Mouse (Mus musculus) brain, adult 10 weeks (tissue): Measurements from ENCODE around the gene Gm3005. TPM values are rescaled to one million over a fixed set of nuclear protein-coding genes. Genes with fewer than 3 reads are reported as not detected.

ENCODE experiments used
- polyA plus RNA-seq: library from polyadenylated mRNA; stranded (reverse); fragments of 350-450 nt; fragmentation: Illumina TruSeq; extraction: RNeasy Lipid Tissue Mini Kit (QIAGEN cat#74804); gene quantifications from one replicate; pipeline ENCODE4 v1.2.3, GENCODE M21; 2015; ENCODE audit warnings: low read depth, low replicate concordance

Gene Gm3005
- 1.4 TPM for polyA plus RNA-seq

DNA sequence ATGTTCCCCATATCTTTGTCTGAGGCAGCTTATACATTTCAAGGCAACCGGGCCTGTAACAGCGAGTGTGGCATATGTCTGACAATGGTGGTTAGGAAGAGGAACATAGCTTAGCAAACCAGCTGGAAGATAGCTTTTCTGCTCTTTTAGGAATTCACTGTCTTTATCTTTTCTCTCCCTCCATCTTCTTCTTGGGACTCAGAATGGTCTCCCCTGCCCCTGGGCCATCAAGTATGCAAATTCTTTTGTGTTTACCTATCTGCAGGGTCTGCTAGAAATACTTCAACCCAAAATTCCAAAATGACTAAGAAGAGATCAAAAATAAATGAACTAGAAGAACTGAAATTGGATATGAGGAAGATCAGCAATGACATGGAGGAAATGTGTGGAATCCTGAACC, at the start of gene Gm3005:
Gm3005 (plus strand) TSS at position 301 of the 400 bp plus-strand sequence.

DNA sequence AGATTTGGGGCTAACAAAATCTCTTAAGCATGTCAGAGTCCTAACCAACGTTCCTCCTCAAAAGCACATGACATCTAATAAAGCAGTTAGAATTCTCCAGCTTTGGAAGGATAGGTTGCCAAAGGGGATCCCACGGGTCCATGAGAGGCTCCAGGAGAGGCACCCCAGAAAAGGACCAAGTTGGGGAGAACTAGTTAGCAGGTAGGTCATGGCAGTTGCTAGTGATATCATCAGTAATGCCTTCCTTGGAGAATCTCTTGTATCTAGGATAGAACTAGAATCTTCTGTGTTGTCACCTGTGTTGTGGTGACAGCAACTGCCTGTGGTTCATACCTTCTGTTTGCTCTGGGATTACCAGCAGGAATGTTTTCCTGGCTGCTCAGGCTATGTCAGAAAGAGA, 33.1 kb upstream of the Gm3005 start, which contains the start of gene Gm10413:
Gm10413 (plus strand) TSS at position 301 of the 400 bp plus-strand sequence.

DNA sequence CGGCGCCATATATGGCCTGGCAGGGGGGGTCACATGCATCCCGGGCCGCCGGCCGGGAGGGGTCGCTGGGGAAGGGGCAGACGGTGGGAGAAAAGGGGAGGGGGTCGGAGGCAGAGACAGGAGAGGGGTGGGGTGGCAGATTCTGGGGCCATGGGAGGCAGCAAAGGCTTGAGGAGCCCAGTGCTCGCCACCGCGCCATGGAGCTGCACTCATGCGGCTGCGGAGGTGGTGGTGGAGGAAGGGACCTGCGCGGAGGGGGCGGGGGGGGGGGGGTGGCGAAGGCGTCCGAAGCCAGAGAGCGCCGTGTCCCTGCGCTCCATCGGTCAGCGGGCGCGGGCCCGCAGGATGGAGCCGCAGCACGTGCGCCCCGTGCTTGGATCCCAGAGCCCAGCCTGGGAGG, 15.6 kb upstream of the Gm3005 start, which contains the start of gene Gm10409:
Gm10409 (plus strand) TSS at position 301 of the 400 bp plus-strand sequence.

DNA sequence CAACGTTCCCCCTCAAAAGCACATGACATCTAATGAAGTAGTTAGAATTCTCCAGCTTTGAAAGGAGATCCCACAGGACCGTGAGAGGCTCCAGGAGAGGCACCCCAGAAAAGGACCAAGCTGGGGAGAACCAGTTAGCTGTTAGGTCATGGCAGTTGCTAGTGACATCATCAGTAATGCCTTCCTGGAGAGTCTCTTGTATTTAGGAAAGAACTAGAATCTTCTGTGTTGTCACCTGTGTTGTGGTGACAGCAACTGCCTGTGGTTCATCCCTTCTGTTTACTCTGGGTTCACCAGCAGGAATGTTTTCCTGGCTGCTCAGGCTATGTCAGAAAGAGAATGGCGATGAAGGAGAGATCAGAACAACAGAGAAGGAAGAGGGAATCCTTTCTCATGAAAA, 21.2 kb downstream of the Gm3005 start, which contains the start of gene Gm10408:
Gm10408 (plus strand) TSS at position 301 of the 400 bp plus-strand sequence.

DNA sequence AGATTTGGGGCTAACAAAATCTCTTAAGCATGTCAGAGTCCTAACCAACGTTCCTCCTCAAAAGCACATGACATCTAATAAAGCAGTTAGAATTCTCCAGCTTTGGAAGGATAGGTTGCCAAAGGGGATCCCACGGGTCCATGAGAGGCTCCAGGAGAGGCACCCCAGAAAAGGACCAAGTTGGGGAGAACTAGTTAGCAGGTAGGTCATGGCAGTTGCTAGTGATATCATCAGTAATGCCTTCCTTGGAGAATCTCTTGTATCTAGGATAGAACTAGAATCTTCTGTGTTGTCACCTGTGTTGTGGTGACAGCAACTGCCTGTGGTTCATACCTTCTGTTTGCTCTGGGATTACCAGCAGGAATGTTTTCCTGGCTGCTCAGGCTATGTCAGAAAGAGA, 206.3 kb downstream of the Gm3005 start, which contains the start of gene Gm3012:
Gm3012 (plus strand) TSS at position 301 of the 400 bp plus-strand sequence.

Other genes starting within 250 kb of the Gm3005 start
- gene Gm5795, start 239.8 kb upstream of the Gm3005 start, polyA plus RNA-seq, result not detected
- 8.9 TPM for gene D830030K20Rik, start 219.6 kb upstream of the Gm3005 start, polyA plus RNA-seq
- 0.27 TPM for gene Gm2956, start 95.5 kb upstream of the Gm3005 start, polyA plus RNA-seq
- not detected for gene Gm10413, start 33.0 kb upstream of the Gm3005 start, polyA plus RNA-seq
- 4.3 TPM for gene Gm10409, start 15.5 kb upstream of the Gm3005 start, polyA plus RNA-seq
- not detected for gene Gm10408, start 21.3 kb downstream of the Gm3005 start, polyA plus RNA-seq
- not detected for gene Gm3012, start 206.4 kb downstream of the Gm3005 start, polyA plus RNA-seq
- 4.3 TPM for gene Gm3020, start 223.9 kb downstream of the Gm3005 start, polyA plus RNA-seq